In the genomic region with DNA sequence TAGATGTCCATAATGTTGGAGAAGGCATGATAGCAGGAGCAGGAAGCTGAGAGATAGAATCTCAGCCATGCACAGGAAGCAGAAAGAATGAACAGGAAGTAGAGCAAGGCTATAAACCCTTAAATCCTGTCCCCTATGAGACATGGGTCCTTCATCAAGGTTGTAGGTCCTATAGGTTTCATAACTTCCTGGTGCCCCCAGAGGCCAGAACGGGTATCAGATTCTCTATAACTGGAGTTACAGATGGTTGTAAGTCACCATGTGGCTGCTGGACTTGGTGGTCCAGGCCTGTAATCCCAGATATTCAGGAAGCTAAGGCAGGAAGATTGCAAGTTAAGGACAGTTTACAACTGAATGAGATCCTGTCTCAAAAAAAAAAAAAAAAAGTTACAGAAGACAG, we compare ENCODE assay signal across 23 mouse cellular contexts. TPM values are rescaled to one million over a fixed set of nuclear protein-coding genes. Genes with fewer than 3 reads are reported as not detected.
DNase-seq lines count a peak whose midpoint lies in the region; ATAC-seq and TF ChIP-seq lines count a peak whose summit lies in the region.
"Had no signal": no experiment of that assay in that cellular context is flagged by ENCODE, and none has a peak within 500 bp of the region (broad histone marks: within the 10 kb centered on the region; RNA-seq: fewer than 3 reads in every experiment).

No protein-coding gene starts in this region.

- H3K9ac ChIP-seq in hindbrain, embryonic 14.5 days = no peak overlapping the region
- H3K9ac ChIP-seq: embryonic facial prominence, embryonic 15.5 days; heart, embryonic 13.5 days; limb, embryonic 13.5 days; liver, embryonic 13.5 days; lung, embryonic 14.5 days; midbrain, embryonic 12.5 days; neural tube, embryonic 13.5 days had no signal

- H3K4me2 ChIP-seq in hindbrain, embryonic 14.5 days (replicated peaks) = no peak overlapping the region
- H3K4me2 ChIP-seq: embryonic facial prominence, embryonic 15.5 days; heart, embryonic 13.5 days; limb, embryonic 13.5 days; liver, embryonic 13.5 days; lung, embryonic 14.5 days; midbrain, embryonic 12.5 days; neural tube, embryonic 13.5 days had no signal

- ATAC-seq in activated CD4-positive, CD25-positive, alpha-beta regulatory T cell, adult 4 months = peak; percentile 46
- ATAC-seq in megakaryocyte progenitor cell, adult 5-6 weeks (replicated peaks; ENCODE audit: poor library complexity) = peak; percentile 66
- no peak for ATAC-seq in hindbrain, embryonic 14.5 days (ENCODE audit: low FRiP score)

- no peak for DNase-seq in layer of hippocampus, adult 2 months (ENCODE audit: low spot score in 2 of 2)
- no peak for DNase-seq in layer of hippocampus, adult 11-12 months (ENCODE audit: low spot score)
- DNase-seq in B cell, adult 2 months = peak; percentile 11 to 24
- no peak for DNase-seq in hindbrain, embryonic 14.5 days (ENCODE audit: low spot score)
- DNase-seq in testis, postnatal 10 days (ENCODE audit: low spot score) = no peak
- DNase-seq: adrenal gland, postnatal 14 days; cerebellum, adult 11-12 months; cerebellum, postnatal 14 days; gastrocnemius, adult 2 months; heart, postnatal 4 days; kidney, adult 9 months; kidney, postnatal 4 days; liver, embryonic 13.5 days; lung, embryonic 14.5 days; right cerebral cortex, postnatal 14 days had no signal

- peak; percentile 50 for TF ChIP-seq CTCF in layer of hippocampus, adult 2 months (conservative IDR thresholded peaks at IDR 0.05)

- 56% methylated on average over 1 of the region's 1 CpGs for WGBS in hindbrain, embryonic 14.5 days

- no peak overlapping the region for H3K4me3 ChIP-seq in layer of hippocampus, adult 2 months
- H3K4me3 ChIP-seq in hindbrain, embryonic 14.5 days (replicated peaks; ENCODE audit: low read length) = no peak overlapping the region
- H3K4me3 ChIP-seq: embryonic facial prominence, embryonic 15.5 days; gastrocnemius, adult 2 months; heart, embryonic 13.5 days; limb, embryonic 13.5 days; liver, embryonic 13.5 days; midbrain, embryonic 12.5 days; neural tube, embryonic 13.5 days had no signal

- H3K4me1 ChIP-seq in hindbrain, embryonic 14.5 days (replicated peaks; ENCODE audit: control insufficient read depth, insufficient read depth, low read length) = no peaks in the 10 kb centered on the region
- H3K4me1 ChIP-seq: embryonic facial prominence, embryonic 15.5 days; liver, embryonic 13.5 days; midbrain, embryonic 12.5 days had no signal

- no peak overlapping the region for H3K27ac ChIP-seq in layer of hippocampus, adult 2 months
- H3K27ac ChIP-seq in hindbrain, embryonic 14.5 days = no peak overlapping the region
- H3K27ac ChIP-seq: embryonic facial prominence, embryonic 15.5 days; gastrocnemius, adult 2 months; heart, embryonic 13.5 days; limb, embryonic 13.5 days; liver, embryonic 13.5 days; macrophage; midbrain, embryonic 12.5 days; neural tube, embryonic 13.5 days had no signal

- H3K27me3 ChIP-seq in hindbrain, embryonic 14.5 days (ENCODE audit: control insufficient read depth, insufficient read depth, low read length) = no peaks in the 10 kb centered on the region
- H3K27me3 ChIP-seq: embryonic facial prominence, embryonic 15.5 days; heart, embryonic 13.5 days; limb, embryonic 13.5 days; liver, embryonic 13.5 days; midbrain, embryonic 12.5 days; neural tube, embryonic 13.5 days had no signal

- no peaks in the 10 kb centered on the region for H3K9me3 ChIP-seq in hindbrain, embryonic 14.5 days (ENCODE audit: control insufficient read depth, low read length)
- H3K9me3 ChIP-seq: embryonic facial prominence, embryonic 15.5 days; heart, embryonic 13.5 days; limb, embryonic 13.5 days; liver, embryonic 13.5 days; neural tube, embryonic 13.5 days had no signal

- no peaks in the 10 kb centered on the region for H3K36me3 ChIP-seq in hindbrain, embryonic 14.5 days (replicated peaks; ENCODE audit: control insufficient read depth, insufficient read depth)
- H3K36me3 ChIP-seq: embryonic facial prominence, embryonic 15.5 days; heart, embryonic 13.5 days; limb, embryonic 13.5 days; liver, embryonic 13.5 days; midbrain, embryonic 12.5 days; neural tube, embryonic 13.5 days had no signal

RNA-seq across cellular contexts. Expression of gene Rapgef5, which starts 8.5 kb away (rescaled TPM):
- total RNA-seq in layer of hippocampus, adult 2 months (2021) = 100 to 1,000 TPM; 202 to 211 TPM
- under 1 TPM; 0.42 to 0.67 TPM for polyA plus RNA-seq in activated CD4-positive, CD25-positive, alpha-beta regulatory T cell, adult 4 months (2017; shearing (Covaris generic))
- 3.0 and 4.9 TPM in 2 replicates for total RNA-seq in megakaryocyte progenitor cell, adult 5-6 weeks (2015)
- 3.6 and 5.9 TPM in 2 replicates for total RNA-seq in megakaryocyte progenitor cell, adult 5-6 weeks (2017)
- polyA plus RNA-seq in hindbrain, embryonic 14.5 days (2014; fragmentation: Nextera tagmentation; extraction: Ambion mirVana) = 38.3 and 45.8 TPM in 2 replicates

Comparison
In these comparisons a context has a peak if more than half of its experiments do, and no peak if none do; other contexts are left out.
1. DNase-seq: peak in B cell, adult 2 months (2 of 2); none in layer of hippocampus, adult 2 months (0 of 2), layer of hippocampus, adult 11-12 months (single experiment), hindbrain, embryonic 14.5 days (single experiment) and testis, postnatal 10 days (single experiment).
2. RNA of gene Rapgef5, which starts 8.5 kb away (total RNA-seq): 202 to 211 TPM in layer of hippocampus, adult 2 months; 3.0 to 5.9 TPM in megakaryocyte progenitor cell, adult 5-6 weeks; every median in the first group is over 10 times any median in the second.